Mouse (Mus musculus): ENCODE measurements at regions not wholly inside any gene's neighbourhood (a gene's known extent, or its start where the extent isn't known, plus 50 kb on each side); places are given as distances from the start of the nearest gene placed in this dataset.

DNA sequence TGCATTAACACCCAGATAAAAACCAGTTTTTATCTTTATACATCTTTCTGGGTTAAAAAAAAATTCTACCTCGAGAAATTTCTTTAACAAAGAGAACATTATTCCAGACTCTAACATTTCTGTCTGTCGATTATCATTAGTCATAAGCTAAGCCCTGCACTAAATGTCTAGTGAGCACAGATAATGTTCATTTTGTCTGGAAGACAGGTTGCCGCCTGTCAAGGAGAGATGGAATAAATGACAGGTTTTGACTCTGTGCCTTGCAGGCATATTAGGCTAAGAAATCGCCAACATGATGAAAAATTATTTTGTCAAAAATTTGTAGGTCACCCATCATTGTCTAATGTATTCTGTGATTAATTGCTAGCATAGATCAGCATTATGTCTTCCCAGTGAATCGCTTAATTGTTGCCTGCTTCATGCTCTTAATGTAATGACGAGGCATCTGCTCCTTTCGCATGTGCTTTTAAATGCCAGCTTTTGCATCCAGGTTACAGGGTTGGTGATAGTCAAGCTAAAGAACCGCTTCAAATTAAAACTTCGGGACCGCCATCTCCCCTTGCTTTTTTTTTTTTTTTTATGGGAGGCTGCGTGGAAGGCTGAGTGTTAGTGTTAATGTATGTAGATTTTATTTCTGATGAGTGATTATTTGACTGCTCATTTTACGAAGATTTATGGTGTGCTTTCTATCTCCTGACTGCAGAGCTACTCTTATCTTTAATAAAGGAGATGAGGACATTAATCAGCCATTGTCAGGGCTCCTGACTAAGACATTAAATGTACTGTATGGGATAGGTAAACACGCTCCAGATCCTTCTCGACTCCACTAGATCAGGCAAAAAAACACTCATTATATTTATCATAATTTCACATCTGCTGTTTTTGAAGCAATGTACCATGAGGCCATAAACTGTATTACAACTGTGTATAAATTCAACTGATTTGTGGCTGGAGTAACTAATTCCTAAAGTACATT lies 135.9 kb upstream of the Meis2 start:
- in situ Hi-C loops (cut with MboI, MseI): no loop called here

DNA sequence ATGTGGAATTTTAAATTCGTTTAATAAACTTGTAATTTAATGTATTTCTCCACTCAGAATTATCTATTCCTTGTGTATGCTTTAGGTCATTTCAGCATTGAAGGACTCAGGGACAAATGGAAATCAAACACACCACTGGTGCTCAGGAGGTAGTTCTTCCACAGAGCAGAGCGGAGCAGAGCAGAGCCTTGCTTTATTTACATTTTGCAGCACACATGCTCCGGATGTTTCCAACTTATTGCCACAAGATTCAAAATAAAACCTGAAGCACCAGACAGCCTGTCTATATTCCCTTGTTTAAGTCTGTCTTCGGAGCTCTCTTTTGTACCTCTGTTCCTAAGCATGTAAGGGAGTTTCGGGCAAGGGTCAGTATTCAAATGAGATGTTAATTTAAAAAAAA lies 135.2 kb upstream of the Meis2 start:
- in situ Hi-C loops (cut with MboI, MseI): no loop called here

DNA sequence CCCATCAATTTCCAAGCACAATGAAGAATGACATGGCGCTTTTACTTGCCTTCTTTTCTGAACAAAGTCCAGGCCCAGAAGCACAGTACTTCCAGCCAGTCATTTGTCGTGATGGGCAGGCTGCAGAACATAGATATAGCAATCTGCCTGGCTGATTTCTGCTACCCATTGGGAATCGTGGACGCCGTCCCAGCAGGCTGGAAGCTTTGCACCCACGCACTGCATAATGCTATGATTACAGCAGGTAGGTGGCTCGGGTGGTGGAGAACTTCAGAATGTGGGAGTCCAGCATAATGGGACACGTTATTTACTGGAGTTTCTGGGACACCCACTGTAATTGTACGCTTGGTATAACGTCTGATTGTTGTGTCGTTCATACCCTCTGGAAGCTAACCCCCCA lies 116.2 kb upstream of the Meis2 start:
- in situ Hi-C loops (cut with MboI, MseI): no loop called here

DNA sequence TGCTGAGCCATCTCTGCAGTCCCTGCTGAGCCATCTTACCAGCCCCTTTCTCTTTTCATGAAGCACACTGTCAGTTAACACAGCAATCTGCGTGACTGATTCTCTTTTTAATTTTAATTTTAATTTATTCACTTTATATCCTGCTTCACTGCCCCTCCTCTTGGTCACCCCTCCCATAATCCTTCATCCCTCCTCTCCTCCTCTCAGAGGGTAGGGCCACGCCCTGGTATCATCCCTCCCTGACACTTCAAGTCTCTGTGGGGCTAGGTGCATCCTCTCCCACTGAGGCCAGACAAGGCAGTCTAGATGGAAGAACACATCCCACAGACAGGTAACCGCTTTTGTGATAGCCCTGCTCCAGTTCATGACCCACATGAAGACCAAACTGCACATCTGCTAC lies 111.5 kb upstream of the Meis2 start:
- in situ Hi-C loops (cut with MboI, MseI): no loop called here

DNA sequence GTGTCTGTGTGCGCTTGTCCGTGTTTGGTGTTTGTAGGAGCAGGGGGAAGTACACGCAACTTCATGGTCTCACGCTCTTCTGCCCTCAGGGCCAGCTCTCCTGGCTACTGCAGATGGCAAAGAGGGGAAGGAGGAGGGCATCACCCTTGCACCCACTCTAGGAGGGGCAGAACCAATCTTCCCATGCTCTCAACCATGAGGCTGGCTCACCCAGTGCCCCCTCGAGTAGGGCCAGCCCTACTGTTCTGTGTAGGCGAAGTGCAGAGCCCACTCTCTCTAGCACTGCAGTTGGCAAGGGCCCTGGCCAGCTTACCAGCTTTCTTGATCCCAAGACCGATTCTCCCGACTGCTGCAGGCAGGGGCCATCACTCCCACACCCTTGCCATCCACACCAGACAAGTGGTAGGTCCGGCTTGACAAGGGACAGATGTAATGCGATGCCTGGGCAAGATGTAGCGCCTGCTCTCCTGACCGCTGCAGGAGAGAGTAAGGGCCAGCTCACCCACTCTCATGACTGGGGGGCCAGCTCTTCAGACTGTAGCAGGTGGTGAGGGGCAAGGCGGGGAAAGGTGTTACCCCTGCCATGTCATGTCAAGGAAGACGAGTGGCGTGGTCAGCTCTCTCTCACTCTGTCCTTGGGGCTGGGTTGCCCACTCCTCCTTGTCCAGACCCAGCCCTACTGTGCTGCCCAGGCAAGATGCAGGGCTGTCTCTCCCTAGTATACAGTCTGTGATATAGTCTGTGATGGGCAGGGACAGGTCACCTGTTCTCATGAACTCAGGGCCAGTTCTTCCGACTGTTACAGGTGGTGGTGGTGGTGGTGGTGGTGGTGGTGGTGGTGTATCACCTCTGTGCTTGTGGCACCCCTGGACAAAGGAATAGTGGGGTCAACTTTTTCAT lies 100.5 kb upstream of the Meis2 start:
- in situ Hi-C loops (cut with MboI, MseI): no loop called here

All from T-helper 2 cell (primary cell).